Mouse (Mus musculus) MEL (cell line): ENCODE results near the gene 1110008L16Rik. TPM values are rescaled to one million over a fixed set of nuclear protein-coding genes. Genes with fewer than 3 reads are reported as not detected.
"Not testable (repeated sequence)": the region's sequence is repeated elsewhere in the genome, so short reads cannot be mapped to it uniquely, and the experiment has no call there.

Experiments used
- DNase-seq: peaks from one replicate; pipeline ENCODE4 v3.0.0; 2011; ENCODE audit warnings: low read depth, low spot score
- H3K27ac ChIP-seq: 2 replicates; pipeline ENCODE4 v1.5.1; 2012; ENCODE audit warnings: low read depth, mild to moderate bottlenecking, control low read depth, low read length, moderate library complexity; ENCODE audit not compliant: control insufficient read depth
- H3K27me3 ChIP-seq, 2 experiments: fragments of 150-350 bp in 1 of 2; sonication (generic) in 1 of 2; 2 replicates each; pipeline ENCODE4 v1.6.1; 2012; ENCODE audit warnings: low read length in 2 of 2, mild to moderate bottlenecking in 2 of 2, improper control_type of control experiment in 1 of 2, moderate library complexity in 1 of 2; ENCODE audit not compliant: insufficient read depth in 2 of 2, control insufficient read depth in 1 of 2
- H3K36me3 ChIP-seq, 2 experiments: 2 replicates each; pipeline ENCODE4 v1.6.1; 2012 to 2014; ENCODE audit warnings: low read length in 2 of 2, improper control_type of control experiment in 1 of 2, inconsistent platforms in 1 of 2, mild to moderate bottlenecking in 1 of 2; ENCODE audit not compliant: insufficient read depth in 2 of 2, control insufficient read depth in 1 of 2
- H3K4me1 ChIP-seq, 2 experiments: fragments of 150-350 bp in 1 of 2; sonication (generic) in 1 of 2; 2 replicates each; pipeline ENCODE4 v1.6.1; 2012; ENCODE audit warnings: low read length in 2 of 2, improper control_type of control experiment in 1 of 2, mild to moderate bottlenecking in 1 of 2; ENCODE audit not compliant: insufficient read depth in 2 of 2, control insufficient read depth in 1 of 2
- H3K4me3 ChIP-seq, 2 experiments: fragments of 150-350 bp in 1 of 2; sonication (generic) in 1 of 2; 2 replicates each; pipeline ENCODE4 v1.5.1; 2012; ENCODE audit warnings: low read depth in 2 of 2, low read length in 2 of 2, mild to moderate bottlenecking in 2 of 2, moderate library complexity in 2 of 2, control low read depth in 1 of 2, improper control_type of control experiment in 1 of 2; ENCODE audit not compliant: control insufficient read depth in 1 of 2, insufficient read depth in 1 of 2
- H3K79me2 ChIP-seq: 2 replicates; pipeline ENCODE4 v1.6.1; 2012; ENCODE audit warnings: mild to moderate bottlenecking, low read length, moderate library complexity; ENCODE audit not compliant: control insufficient read depth, poor library complexity, insufficient read depth
- H3K9ac ChIP-seq: 2 replicates; pipeline ENCODE4 v1.6.1; 2012; ENCODE audit warnings: low read depth, mild to moderate bottlenecking, control low read depth, low read length, moderate library complexity; ENCODE audit not compliant: control insufficient read depth, poor library complexity, severe bottlenecking
- H3K9me3 ChIP-seq: fragments of 150-350 bp; sonication (generic); replicated peaks from 2 replicates; pipeline ENCODE4 v1.6.1; 2012; ENCODE audit warnings: mild to moderate bottlenecking, low read length, improper control_type of control experiment, moderate library complexity; ENCODE audit not compliant: insufficient read depth
- BHLHE40 ChIP-seq: IDR thresholded peaks from 2 replicates; pipeline ENCODE4 v1.6.1; 2012; ENCODE audit warnings: low read depth, mild to moderate bottlenecking, inconsistent platforms, low read length, improper control_type of control experiment, borderline replicate concordance
- CHD2 ChIP-seq: IDR thresholded peaks from 2 replicates; pipeline ENCODE4 v1.6.1; 2011; ENCODE audit warnings: low read length, improper control_type of control experiment
- CTCF ChIP-seq, 3 experiments: IDR thresholded peaks in 2 of 3; conservative IDR thresholded peaks in 1 of 3; 2 replicates each; pipeline ENCODE4 v1.5.1; 2011 to 2012; ENCODE audit warnings: low read length in 3 of 3, low read depth in 2 of 3, mild to moderate bottlenecking in 2 of 3, improper control_type of control experiment in 1 of 3, inconsistent platforms in 1 of 3, mixed read lengths in 1 of 3, moderate library complexity in 1 of 3; ENCODE audit not compliant: control insufficient read depth in 1 of 3, insufficient read depth in 1 of 3, poor library complexity in 1 of 3, severe bottlenecking in 1 of 3
- E2F4 ChIP-seq: IDR thresholded peaks from 2 replicates; pipeline ENCODE4 v1.6.1; 2011; ENCODE audit warnings: low read depth, low read length, improper control_type of control experiment, borderline replicate concordance
- ELF1 ChIP-seq: IDR thresholded peaks from 2 replicates; pipeline ENCODE4 v1.6.1; 2014; ENCODE audit warnings: low read depth, mild to moderate bottlenecking, inconsistent platforms, low read length, improper control_type of control experiment, moderate library complexity
- EP300 ChIP-seq, 2 experiments: IDR thresholded peaks; 2 replicates each; pipeline ENCODE4 v1.6.1; 2011; ENCODE audit warnings: improper control_type of control experiment in 2 of 2, low read length in 2 of 2, low read depth in 1 of 2, mild to moderate bottlenecking in 1 of 2
- GABPA ChIP-seq: IDR thresholded peaks from 2 replicates; pipeline ENCODE4 v1.6.1; 2012; ENCODE audit warnings: low read depth, mild to moderate bottlenecking, inconsistent platforms, low read length, improper control_type of control experiment, moderate library complexity
- GATA1 ChIP-seq: IDR thresholded peaks from 2 replicates; pipeline ENCODE4 v1.6.1; 2011; ENCODE audit warnings: low read depth, low read length, improper control_type of control experiment
- HCFC1 ChIP-seq: IDR thresholded peaks from 2 replicates; pipeline ENCODE4 v1.6.1; 2012; ENCODE audit warnings: low read depth, mild to moderate bottlenecking, inconsistent platforms, low read length, improper control_type of control experiment, moderate library complexity
- JUND ChIP-seq: IDR thresholded peaks from 2 replicates; pipeline ENCODE4 v1.6.1; 2011; ENCODE audit warnings: low read depth, mild to moderate bottlenecking, improper control_type of control experiment, low read length
- KAT2A ChIP-seq: conservative IDR thresholded peaks from 2 replicates; pipeline ENCODE4 v1.6.1; 2012; ENCODE audit warnings: low read depth, low read length, improper control_type of control experiment, inconsistent platforms
- MAX ChIP-seq: IDR thresholded peaks from 2 replicates; pipeline ENCODE4 v1.6.1; 2011; ENCODE audit warnings: low read length, improper control_type of control experiment
- MXI1 ChIP-seq: IDR thresholded peaks from 2 replicates; pipeline ENCODE4 v1.6.1; 2011; ENCODE audit warnings: mild to moderate bottlenecking, low read depth, low read length, improper control_type of control experiment
- POLR2A ChIP-seq, 2 experiments: IDR thresholded peaks; 2 replicates each; pipeline ENCODE4 v1.6.1; 2011 to 2012; ENCODE audit warnings: low read length in 2 of 2, mild to moderate bottlenecking in 2 of 2, control low read depth in 1 of 2, improper control_type of control experiment in 1 of 2, low read depth in 1 of 2, moderate library complexity in 1 of 2; ENCODE audit not compliant: control insufficient read depth in 1 of 2, insufficient read depth in 1 of 2, poor library complexity in 1 of 2
- POLR2AphosphoS2 ChIP-seq: IDR thresholded peaks from 2 replicates; pipeline ENCODE4 v1.6.1; 2011; ENCODE audit warnings: low read length, improper control_type of control experiment
- SIN3A ChIP-seq: IDR thresholded peaks from 2 replicates; pipeline ENCODE4 v1.6.1; 2012; ENCODE audit warnings: low read length, improper control_type of control experiment, inconsistent platforms
- TAL1 ChIP-seq: IDR thresholded peaks from 2 replicates; pipeline ENCODE4 v1.6.1; 2012; ENCODE audit warnings: mild to moderate bottlenecking, inconsistent platforms, low read length, moderate library complexity, mixed read lengths
- TCF12 ChIP-seq: IDR thresholded peaks from 2 replicates; pipeline ENCODE4 v1.6.1; 2014; ENCODE audit warnings: low read depth, mild to moderate bottlenecking, inconsistent platforms, low read length, improper control_type of control experiment, moderate library complexity
- UBTF ChIP-seq: IDR thresholded peaks from 2 replicates; pipeline ENCODE4 v1.6.1; 2012; ENCODE audit warnings: low read depth, mild to moderate bottlenecking, inconsistent platforms, low read length, improper control_type of control experiment, moderate library complexity, borderline replicate concordance; ENCODE audit not compliant: insufficient read depth
- USF2 ChIP-seq, 2 experiments: IDR thresholded peaks; 2 replicates each; pipeline ENCODE4 v1.6.1; 2011 to 2012; ENCODE audit warnings: improper control_type of control experiment in 2 of 2, low read length in 2 of 2, borderline replicate concordance in 1 of 2, inconsistent platforms in 1 of 2, low read depth in 1 of 2, mild to moderate bottlenecking in 1 of 2; ENCODE audit not compliant: insufficient read depth in 1 of 2
- ZC3H11A ChIP-seq: IDR thresholded peaks from 2 replicates; pipeline ENCODE4 v1.6.1; 2012; ENCODE audit warnings: low read depth, mild to moderate bottlenecking, inconsistent platforms, low read length, improper control_type of control experiment
- ZNF384 ChIP-seq: IDR thresholded peaks from 2 replicates; pipeline ENCODE4 v1.6.1; 2012; ENCODE audit warnings: low read depth, mild to moderate bottlenecking, inconsistent platforms, low read length, improper control_type of control experiment
- polyA plus RNA-seq, 2 experiments: library from polyadenylated mRNA; stranded (reverse) in 1 of 2; unstranded in 1 of 2; fragments of >175 nt in 1 of 2; fragments of >200 nt in 1 of 2; gene quantifications; 2 replicates each; pipeline versions ENCODE4 v1.2.1 to v1.2.4; 2012; ENCODE audit warnings: low replicate concordance in 2 of 2, low read depth in 1 of 2; ENCODE audit not compliant: insufficient read length in 2 of 2, insufficient read depth in 1 of 2, missing spikeins in 1 of 2
- total RNA-seq: library from RNA; depleted of rRNA; stranded (reverse); fragments of 300-350 nt; gene quantifications from 2 replicates; pipeline ENCODE4 v1.2.3, GENCODE M21; 2012

The 1110008L16Rik gene
- total and polyA plus RNA-seq, 3 experiments: 24.9 to 26.2 TPM; not detected in 1

DNA sequence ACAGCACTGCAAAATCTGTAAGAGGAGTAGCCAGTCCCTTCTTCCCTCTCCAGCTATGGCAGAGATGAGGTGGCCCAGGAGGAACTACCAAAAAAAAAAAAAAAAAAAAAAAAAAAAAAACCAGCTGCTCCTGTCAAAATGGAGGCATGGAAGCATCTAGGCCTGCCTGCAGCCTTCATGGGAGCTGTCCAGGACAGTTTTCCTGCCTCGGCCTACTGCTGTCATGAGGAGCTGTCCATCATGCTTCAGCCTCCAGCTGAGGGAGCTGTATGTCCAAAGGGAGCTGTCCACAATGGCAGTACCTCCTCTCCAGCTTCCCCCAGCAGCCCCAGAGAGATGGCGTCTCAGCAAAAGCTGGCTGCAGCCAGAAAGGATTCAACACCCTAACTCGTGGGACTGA lies 27.1 kb upstream of the 1110008L16Rik start:
- Histone ChIP-seq H3K9me3 (no peaks in the 10 kb centered on the region), H3K27me3 (no peaks in the 10 kb centered on the region), H3K79me2 (no peaks in the 10 kb centered on the region), H3K4me1 (no peaks in the 10 kb centered on the region), H3K9ac (no peak overlapping the region), H3K36me3 (no peaks in the 10 kb centered on the region), H3K27ac (no peak overlapping the region), H3K4me3 (no peak overlapping the region)
- TF ChIP-seq SIN3A (peak; percentile 95), MXI1 (peak; percentile 94), GABPA (no peak), ZNF384 (peak; percentile 58; the same call in 1 of the 2 replicates)
- DNase-seq: peak; percentile 57

DNA sequence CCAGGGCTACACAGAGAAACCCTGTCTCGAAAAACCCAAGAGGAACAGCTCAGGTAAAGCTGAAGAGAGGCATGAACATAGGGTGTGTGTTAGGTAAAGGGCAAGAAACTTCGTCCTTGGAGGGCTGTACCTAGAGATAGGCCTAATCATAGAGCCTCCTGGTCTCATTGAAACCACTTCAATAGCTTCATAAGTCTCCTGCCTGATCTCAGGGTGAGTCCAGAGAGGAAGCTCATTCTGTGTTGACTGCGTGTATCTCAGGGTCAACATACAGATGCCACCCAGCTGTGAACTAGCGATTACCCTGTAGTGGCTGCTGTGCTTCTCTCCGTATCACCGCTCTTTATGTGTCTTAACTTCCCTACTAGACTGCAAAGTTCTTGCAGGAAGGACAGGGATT lies 21.8 kb upstream of the 1110008L16Rik start:
- not testable (repeated sequence) for H3K27ac ChIP-seq, H3K9ac ChIP-seq, H3K4me3 ChIP-seq, H3K27me3 ChIP-seq, H3K9me3 ChIP-seq, H3K79me2 ChIP-seq, H3K4me1 ChIP-seq, H3K36me3 ChIP-seq, DNase-seq

GRCm38 (mm10) chr12:55298112-55298511 lies 1.3 kb upstream of the 1110008L16Rik start:
- Histone ChIP-seq H3K27me3 (no peaks in the 10 kb centered on the region), H3K9ac (no peak overlapping the region), H3K9me3 (no peaks in the 10 kb centered on the region), H3K4me1 (peaks cover 2 to 9% of the 10 kb centered on the region in 2 experiments; a peak in 3 of 4 replicates), H3K79me2 (peaks cover 15% of the 10 kb centered on the region), H3K27ac (no peak overlapping the region), H3K36me3 (peaks cover 12 to 16% of the 10 kb centered on the region in 2 experiments), H3K4me3 (no peak overlapping the region)
- no peak for TF ChIP-seq ZC3H11A
- TF ChIP-seq CTCF (IDR thresholded peaks at IDR 0.05 in 2 of 3, conservative IDR thresholded peaks at IDR 0.05 in 1 of 3; ENCODE audit: control insufficient read depth in 1 of 3, insufficient read depth in 1 of 3, low read depth in 2 of 3, low read length in 3 of 3, poor library complexity in 1 of 3, severe bottlenecking in 1 of 3): no peak
- no peak for TF ChIP-seq TCF12
- no peak for TF ChIP-seq POLR2AphosphoS2
- no peak for TF ChIP-seq JUND
- TF ChIP-seq UBTF: no peak
- no peak for TF ChIP-seq BHLHE40
- TF ChIP-seq ZNF384: no peak
- TF ChIP-seq TAL1: no peak
- no peak for TF ChIP-seq GATA1
- no peak for TF ChIP-seq ELF1
- TF ChIP-seq E2F4: no peak
- TF ChIP-seq HCFC1: no peak
- TF ChIP-seq POLR2A (IDR thresholded peaks at IDR 0.05; ENCODE audit: control insufficient read depth in 1 of 2, insufficient read depth in 1 of 2, low read depth in 1 of 2, low read length in 2 of 2, poor library complexity in 1 of 2): no peak
- no peak for TF ChIP-seq USF2 (IDR thresholded peaks at IDR 0.05; ENCODE audit: borderline replicate concordance in 1 of 2, insufficient read depth in 1 of 2, low read depth in 1 of 2, low read length in 2 of 2)
- TF ChIP-seq EP300 (IDR thresholded peaks at IDR 0.05; ENCODE audit: low read depth in 1 of 2, low read length in 2 of 2): no peak
- TF ChIP-seq CHD2: no peak
- TF ChIP-seq MAX: no peak
- no peak for TF ChIP-seq KAT2A
- no peak for DNase-seq
